Mouse (Mus musculus): Measurements from ENCODE around the gene Ntf5. TPM values are rescaled to one million over a fixed set of nuclear protein-coding genes. Genes with fewer than 3 reads are reported as not detected.

Gene Ntf5
- total and polyA plus RNA-seq, 2 experiments from 2014 or later, result 0.16 TPM

DNA sequence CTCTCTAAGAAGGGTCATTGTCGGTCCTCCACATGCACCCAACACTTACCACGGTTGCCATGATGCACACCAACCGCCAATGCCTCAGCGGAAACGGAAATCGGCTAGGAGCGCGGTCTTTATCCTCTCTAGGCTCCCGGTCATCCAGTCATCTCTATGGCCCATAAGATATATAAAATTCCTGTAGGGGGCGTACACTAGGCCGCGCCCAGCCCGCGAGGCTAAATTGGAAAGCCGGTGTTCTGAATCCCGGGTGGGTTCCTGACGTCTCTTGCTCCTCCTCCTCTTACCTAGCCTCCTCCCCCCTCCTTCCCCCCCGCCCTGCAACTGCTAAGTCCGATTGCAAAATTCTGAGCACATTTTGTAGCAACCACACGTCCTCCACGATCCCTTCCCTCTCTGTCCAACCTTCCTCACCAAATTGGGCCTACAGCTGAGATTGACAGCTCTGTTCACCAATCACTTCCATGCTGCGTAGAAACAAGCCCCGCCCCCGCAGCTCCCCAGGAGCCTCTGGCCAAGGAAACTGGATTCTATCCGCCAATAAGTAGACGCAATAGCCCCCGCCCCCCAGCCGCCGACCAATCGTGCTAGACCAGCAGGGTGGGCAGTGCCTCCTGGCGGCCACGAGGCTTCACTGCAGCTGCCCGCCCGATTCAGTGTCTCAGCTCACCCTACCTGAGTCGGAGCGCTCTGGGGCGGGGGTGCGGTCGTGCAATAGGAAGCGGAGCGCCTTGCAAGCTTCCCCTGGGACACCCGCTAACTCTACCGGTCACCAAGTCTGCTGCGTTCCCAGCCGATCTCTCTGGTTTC is 20.9 kb downstream of the Ntf5 start, which contains the start of gene Gys1:
Gene Gys1 (plus strand): TSS at position 642 of the 813 bp plus-strand sequence.
- under 1% methylated on average over 45 of the region's 45 CpGs for WGBS
- H3K4me1 ChIP-seq (ENCODE audit: insufficient read depth, low read length), result peaks cover 17% of the 10 kb centered on the region

DNA sequence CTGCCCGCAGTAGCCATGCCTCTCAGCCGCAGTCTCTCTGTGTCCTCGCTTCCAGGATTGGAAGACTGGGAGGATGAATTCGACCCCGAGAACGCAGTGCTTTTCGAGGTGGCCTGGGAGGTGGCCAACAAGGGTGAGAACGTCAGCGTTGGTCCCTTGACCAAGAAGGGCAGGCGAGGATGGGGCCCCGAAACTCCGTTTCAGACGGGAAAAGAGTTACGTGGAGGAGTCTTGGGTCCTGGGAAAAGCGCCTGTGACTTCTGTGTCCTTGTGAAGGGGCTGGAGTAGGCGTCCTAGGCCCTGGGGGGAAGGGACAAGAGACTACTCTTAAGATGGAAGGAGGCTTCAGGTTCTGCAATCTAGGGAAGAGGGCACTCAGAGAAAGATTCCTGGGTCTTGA is 21.5 kb downstream of the Ntf5 start:
- peaks cover 3% of the 10 kb centered on the region; the same call in 1 of the 2 replicates for H3K36me3 ChIP-seq (ENCODE audit: insufficient read depth, low read length)
- H3K4me1 ChIP-seq (ENCODE audit: insufficient read depth, low read length), result peaks cover 17% of the 10 kb centered on the region
- ATAC-seq (no peak), DNase-seq (ENCODE audit: low spot score) (no peak)
- H3K4me3 ChIP-seq (ENCODE audit: low read length), result peak overlapping the region; percentile 59
- no peak for TF ChIP-seq CTCF (IDR thresholded peaks at IDR 0.05; ENCODE audit: low read depth)
- H3K9ac ChIP-seq (replicated peaks; ENCODE audit: low read length), result peak overlapping the region; percentile 67
- WGBS, result under 1% methylated on average over 16 of the region's 16 CpGs
- H3K4me2 ChIP-seq (ENCODE audit: low read depth, low read length), result peak overlapping the region; percentile 67
- H3K27ac ChIP-seq, result peak overlapping the region; percentile 70
- no peaks in the 10 kb centered on the region for H3K27me3 ChIP-seq (ENCODE audit: insufficient read depth, low read length)
- H3K9me3 ChIP-seq (ENCODE audit: low read length), result no peaks in the 10 kb centered on the region

More for the DNA sequence above, 20.9 kb downstream of the Ntf5 start, which contains the start of gene Gys1:
- peaks cover 7% of the 10 kb centered on the region; the same call in 1 of the 2 replicates for H3K36me3 ChIP-seq (ENCODE audit: insufficient read depth, low read length)
- no peaks in the 10 kb centered on the region for H3K9me3 ChIP-seq (ENCODE audit: low read length)
- ATAC-seq (peak; percentile 98), DNase-seq (ENCODE audit: low spot score) (peak; percentile 100)
- no peaks in the 10 kb centered on the region for H3K27me3 ChIP-seq (ENCODE audit: insufficient read depth, low read length)
- H3K27ac ChIP-seq, result peak within 1 kb of the TSS; percentile 78
- peak within 1 kb of the TSS; percentile 75 for H3K9ac ChIP-seq (replicated peaks; ENCODE audit: low read length)
- peak; percentile 97 for TF ChIP-seq CTCF (IDR thresholded peaks at IDR 0.05; ENCODE audit: low read depth)
- H3K4me2 ChIP-seq (ENCODE audit: low read depth, low read length), result peak within 1 kb of the TSS; percentile 99
- peak within 1 kb of the TSS; percentile 59 for H3K4me3 ChIP-seq (ENCODE audit: low read length)

DNA sequence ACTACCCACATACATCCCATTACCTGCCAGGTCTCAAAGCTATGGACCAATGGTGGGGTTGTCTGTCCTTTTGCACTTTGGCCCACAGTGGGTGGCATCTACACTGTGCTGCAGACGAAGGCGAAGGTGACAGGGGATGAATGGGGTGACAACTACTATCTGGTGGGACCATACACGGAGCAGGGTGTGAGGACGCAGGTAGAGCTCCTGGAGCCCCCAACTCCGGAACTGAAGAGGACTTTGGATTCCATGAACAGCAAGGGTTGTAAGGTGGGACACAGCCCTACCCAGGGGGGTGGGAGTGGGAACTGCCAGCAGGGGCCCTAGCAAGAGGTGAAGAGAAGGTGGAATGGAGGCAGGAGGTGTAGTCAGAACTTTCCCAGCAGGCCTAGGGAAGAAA is 22.9 kb downstream of the Ntf5 start:
- H3K27me3 ChIP-seq (ENCODE audit: insufficient read depth, low read length), result no peaks in the 10 kb centered on the region
- TF ChIP-seq CTCF (IDR thresholded peaks at IDR 0.05; ENCODE audit: low read depth), result no peak
- ATAC-seq (no peak), DNase-seq (ENCODE audit: low spot score) (no peak)
- H3K4me1 ChIP-seq (ENCODE audit: insufficient read depth, low read length), result peaks cover 17% of the 10 kb centered on the region
- H3K4me3 ChIP-seq (ENCODE audit: low read length), result no peak overlapping the region
- H3K27ac ChIP-seq, result no peak overlapping the region
- H3K4me2 ChIP-seq (ENCODE audit: low read depth, low read length), result no peak overlapping the region
- no peak overlapping the region for H3K9ac ChIP-seq (replicated peaks; ENCODE audit: low read length)
- peaks cover under 1% of the 10 kb centered on the region; the same call in 1 of the 2 replicates for H3K36me3 ChIP-seq (ENCODE audit: insufficient read depth, low read length)
- 94% methylated on average over 5 of the region's 5 CpGs for WGBS
- H3K9me3 ChIP-seq (ENCODE audit: low read length), result no peaks in the 10 kb centered on the region

DNA sequence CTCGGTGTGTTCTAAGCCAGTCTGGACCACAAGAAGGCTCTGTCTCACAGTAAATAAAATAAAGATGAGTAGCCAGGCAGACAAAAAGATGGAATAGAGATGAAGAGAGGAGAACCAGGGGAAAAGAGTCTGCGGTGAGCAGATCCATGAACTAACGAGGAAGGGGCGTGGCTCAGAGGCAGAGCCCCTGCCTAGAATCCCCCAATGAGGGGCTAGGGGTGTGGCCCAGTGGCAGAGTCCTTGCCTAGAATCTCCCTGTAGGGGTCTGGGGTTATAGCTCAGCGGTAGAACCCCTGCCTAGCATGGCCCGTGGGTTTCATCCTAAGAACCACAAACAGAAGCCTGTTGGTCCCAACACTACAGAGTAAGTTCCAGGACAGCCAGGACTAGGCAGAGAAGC is 23.6 kb downstream of the Ntf5 start:
- Histone ChIP-seq H3K27me3 (ENCODE audit: insufficient read depth, low read length) (no peaks in the 10 kb centered on the region), H3K4me1 (ENCODE audit: insufficient read depth, low read length) (peaks cover 17% of the 10 kb centered on the region), H3K9ac (replicated peaks; ENCODE audit: low read length) (no peak overlapping the region), H3K27ac (no peak overlapping the region), H3K4me3 (ENCODE audit: low read length) (no peak overlapping the region), H3K9me3 (ENCODE audit: low read length) (no peaks in the 10 kb centered on the region), H3K36me3 (ENCODE audit: insufficient read depth, low read length) (peaks cover 3% of the 10 kb centered on the region; the same call in 1 of the 2 replicates), H3K4me2 (ENCODE audit: low read depth, low read length) (peak overlapping the region; percentile 21; the same call in 1 of the 2 replicates)
- DNase-seq (ENCODE audit: low spot score) (no peak), ATAC-seq (no peak)
- TF ChIP-seq CTCF (IDR thresholded peaks at IDR 0.05; ENCODE audit: low read depth), result no peak
- 33% methylated on average over 6 of the region's 6 CpGs for WGBS

DNA sequence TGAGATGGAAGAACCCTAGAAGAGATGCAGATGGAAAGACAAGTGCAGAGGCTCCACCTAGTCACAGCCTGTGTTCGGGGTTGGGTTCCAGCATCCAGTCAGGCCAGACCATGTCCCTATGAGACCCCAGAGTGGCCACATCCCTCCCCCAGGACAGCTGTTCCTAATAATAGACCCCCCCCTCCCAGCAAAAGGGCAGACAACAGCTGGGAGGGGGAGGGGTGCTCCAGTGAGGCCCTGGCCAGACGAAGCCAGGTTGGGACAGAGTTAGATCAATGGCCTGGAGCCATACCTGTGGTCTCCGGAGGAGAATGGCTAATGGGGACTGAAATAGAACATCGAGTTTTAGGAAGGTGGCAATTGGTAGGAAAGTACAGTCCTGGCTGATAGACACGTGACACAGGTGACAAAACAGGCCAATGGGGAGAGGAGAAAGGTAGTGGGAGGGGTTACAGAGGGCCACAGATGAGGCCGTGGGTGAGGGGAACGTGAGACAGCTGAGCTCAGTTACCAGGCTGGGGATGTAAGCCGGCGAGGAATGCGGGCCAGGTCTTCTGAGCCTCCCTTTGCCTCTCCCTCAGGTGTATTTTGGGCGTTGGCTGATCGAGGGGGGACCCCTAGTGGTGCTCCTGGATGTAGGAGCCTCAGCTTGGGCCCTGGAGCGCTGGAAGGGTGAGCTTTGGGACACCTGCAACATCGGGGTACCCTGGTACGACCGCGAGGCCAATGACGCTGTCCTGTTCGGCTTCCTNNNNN is 24.2 kb downstream of the Ntf5 start, which contains the start of gene Ruvbl2:
Gene Ruvbl2 (minus strand): TSS at position 576 of the 756 bp plus-strand sequence.
- ATAC-seq (no peak), DNase-seq (ENCODE audit: low spot score) (no peak)
- H3K9ac ChIP-seq (replicated peaks; ENCODE audit: low read length), result 0 out of 2 replicates have a peak within 1 kb of the TSS, but pooled peaks have one; percentile 2
- peak; percentile 19; the same call in 1 of the 2 replicates for TF ChIP-seq CTCF (IDR thresholded peaks at IDR 0.05; ENCODE audit: low read depth)
- H3K9me3 ChIP-seq (ENCODE audit: low read length), result no peaks in the 10 kb centered on the region
- H3K27ac ChIP-seq, result no peak within 1 kb of the TSS
- H3K4me3 ChIP-seq (ENCODE audit: low read length), result no peak within 1 kb of the TSS
- WGBS, result 32% methylated on average over 19 of the region's 19 CpGs
- H3K4me2 ChIP-seq (ENCODE audit: low read depth, low read length), result peak within 1 kb of the TSS; percentile 21; the same call in 1 of the 2 replicates
- H3K4me1 ChIP-seq (ENCODE audit: insufficient read depth, low read length), result peaks cover 17% of the 10 kb centered on the region
- H3K27me3 ChIP-seq (ENCODE audit: insufficient read depth, low read length), result no peaks in the 10 kb centered on the region
- peaks cover 5% of the 10 kb centered on the region for H3K36me3 ChIP-seq (ENCODE audit: insufficient read depth, low read length)

DNA sequence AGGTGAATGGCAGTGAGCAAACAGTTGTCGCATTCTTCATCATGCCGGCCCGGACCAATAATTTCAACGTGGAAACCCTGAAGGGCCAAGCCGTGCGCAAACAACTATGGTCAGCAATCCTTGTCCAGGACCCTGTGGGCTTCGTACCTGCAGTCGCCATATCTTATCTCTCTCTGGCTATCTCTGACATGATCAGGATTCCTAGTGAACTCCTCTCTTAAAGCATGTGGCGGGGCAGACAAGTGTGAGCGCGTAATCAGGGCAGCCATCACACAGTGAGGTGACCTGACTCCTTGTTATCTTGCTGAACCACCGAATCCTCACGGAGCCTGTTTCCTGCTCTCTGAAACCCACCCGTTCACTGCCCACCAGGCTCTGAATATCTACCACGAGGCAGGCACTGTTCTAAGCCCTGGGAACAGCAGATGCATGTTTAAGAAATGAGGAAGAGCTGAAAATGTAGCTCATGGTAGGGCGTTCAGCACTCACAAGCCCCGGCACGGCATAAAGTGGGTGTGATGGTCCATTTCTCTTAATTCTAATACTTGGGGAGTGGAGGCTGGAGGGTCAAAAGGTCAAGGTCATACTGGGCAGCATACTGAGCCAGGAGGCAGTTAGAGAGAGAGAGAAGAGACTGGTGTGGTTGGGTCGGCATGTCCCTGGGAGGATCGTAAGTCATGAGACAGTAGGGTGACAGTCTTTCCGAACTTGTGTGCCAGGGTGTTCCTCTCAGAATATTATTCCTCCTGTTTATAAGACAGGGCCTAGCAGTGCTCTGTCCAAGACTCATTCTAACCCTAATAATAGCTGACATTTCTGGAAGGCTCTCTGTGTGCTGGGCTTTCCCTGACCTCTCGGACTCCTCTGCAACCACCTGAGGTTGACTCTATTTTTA is 30.3 kb downstream of the Ntf5 start:
- peaks cover 20% of the 10 kb centered on the region for H3K36me3 ChIP-seq (ENCODE audit: insufficient read depth, low read length)
- H3K9ac ChIP-seq (replicated peaks; ENCODE audit: low read length), result no peak overlapping the region
- no peaks in the 10 kb centered on the region for H3K4me1 ChIP-seq (ENCODE audit: insufficient read depth, low read length)
- H3K4me3 ChIP-seq (ENCODE audit: low read length), result no peak overlapping the region
- H3K4me2 ChIP-seq (ENCODE audit: low read depth, low read length), result no peak overlapping the region
- H3K27ac ChIP-seq, result no peak overlapping the region
- no peaks in the 10 kb centered on the region for H3K9me3 ChIP-seq (ENCODE audit: low read length)
- ATAC-seq, result no peak
- WGBS, result 91% methylated on average over 22 of the region's 22 CpGs
- no peak for DNase-seq (ENCODE audit: low spot score)
- no peak for TF ChIP-seq CTCF (IDR thresholded peaks at IDR 0.05; ENCODE audit: low read depth)
- H3K27me3 ChIP-seq (ENCODE audit: insufficient read depth, low read length), result no peaks in the 10 kb centered on the region

All from hindbrain, postnatal 0 days (tissue).